Mouse (Mus musculus) heart, adult 2 months (tissue): ENCODE data around the gene Plcb4.
A peak's percentile ranks its signal among the peaks of the same experiment; 100 is the strongest.

ENCODE experiments used
- CTCF ChIP-seq: fragments of 200-600 bp; IDR thresholded peaks from 2 replicates; pipeline ENCODE4 v1.8.1; 2022; ENCODE audit warnings: antibody characterized with exemption, mild to moderate bottlenecking, moderate library complexity
- EP300 ChIP-seq: fragments of 200-500 bp; IDR thresholded peaks from 2 replicates; pipeline ENCODE4 v1.6.1; 2011; ENCODE audit warnings: low read depth, low read length, control low read depth; ENCODE audit not compliant: insufficient read depth
- POLR2A ChIP-seq: fragments of 200-500 bp; IDR thresholded peaks from 2 replicates; pipeline ENCODE4 v1.6.1; 2011; ENCODE audit warnings: mild to moderate bottlenecking, low read depth, low read length, control low read depth; ENCODE audit not compliant: insufficient read depth

DNA sequence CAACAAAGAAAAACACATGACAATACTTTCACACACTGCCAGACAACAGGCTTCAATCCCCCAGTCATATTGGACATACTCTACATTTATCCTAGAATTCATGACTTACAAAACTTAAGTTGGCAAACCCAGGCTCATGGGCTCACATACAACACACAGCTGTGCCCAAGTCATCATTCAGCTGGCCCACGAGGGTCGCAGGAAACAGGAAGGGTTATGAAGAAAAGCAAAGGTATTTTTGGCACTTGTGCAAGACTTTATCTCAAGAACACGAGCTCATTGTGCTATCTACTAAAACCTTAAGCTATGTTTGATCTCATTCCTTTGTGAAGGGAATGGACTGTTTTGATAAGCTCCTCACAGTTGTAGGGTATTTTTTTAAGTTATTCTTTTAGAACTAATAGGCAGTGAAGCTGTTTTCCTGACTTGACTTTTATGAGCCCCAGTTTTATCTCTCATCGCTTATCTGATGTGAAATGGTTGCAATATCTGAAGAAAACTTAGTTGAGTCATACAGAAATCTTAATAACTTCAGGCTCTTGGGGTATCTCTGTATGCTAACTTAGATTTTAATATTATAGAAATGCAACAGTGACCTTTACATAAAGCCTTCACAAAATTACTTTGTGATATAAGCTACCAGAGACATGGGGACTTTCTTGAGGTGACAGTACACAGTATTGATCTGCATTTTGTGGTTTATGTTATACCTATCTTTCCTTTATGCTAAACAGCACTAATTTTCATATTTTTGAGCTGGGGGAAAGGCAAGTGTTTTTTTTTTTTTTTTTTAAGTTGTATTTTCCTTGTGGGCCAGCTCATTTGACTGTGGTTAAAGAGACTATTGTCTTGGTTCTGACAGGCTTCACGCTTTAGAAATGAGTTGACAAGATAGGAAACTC lies 203.9 kb downstream of the Plcb4 start:
- TF ChIP-seq CTCF (no peak), POLR2A (no peak), EP300 (0 out of 2 replicates have a peak, but pooled peaks have one; percentile 18)
